Mouse (Mus musculus) T-cell, adult 66 days (primary cell): ENCODE measurements around the gene Plekhb2. TPM values are rescaled to one million over a fixed set of nuclear protein-coding genes. Genes with fewer than 3 reads are reported as not detected.

ENCODE experiments used
- total RNA-seq, 2 experiments: library from RNA; stranded (reverse); gene quantifications; 3 replicates in 1 of 2; 4 replicates in 1 of 2; pipeline ENCODE4 v1.2.4; 2023

Gene Plekhb2
- 10 to 100 TPM; 35.3 to 38.4 TPM for total RNA-seq

GRCm38 (mm10) chr1:34849745-34850342 lies at the start of gene Plekhb2:
Plekhb2 (plus strand) TSS chr1:34849976.

GRCm38 (mm10) chr1:34842887-34843618 lies 6.7 kb upstream of the Plekhb2 start, which contains the start of gene Fam168b:
Fam168b (minus strand) TSS chr1:34843065.

Other genes starting within 250 kb of the Plekhb2 start
- gene Fam168b, start 6.9 kb upstream of the Plekhb2 start, total RNA-seq = 100 to 1,000 TPM; 185 to 189 TPM